Mouse (Mus musculus) embryo, embryonic 9.5 days (tissue): ENCODE results near the gene Ntn3.

Experiments
- DNase-seq: peaks from one replicate; pipeline ENCODE4 v3.0.0-alpha.2; 2017; ENCODE audit errors: extremely low spot score

Ntn3 gene

DNA sequence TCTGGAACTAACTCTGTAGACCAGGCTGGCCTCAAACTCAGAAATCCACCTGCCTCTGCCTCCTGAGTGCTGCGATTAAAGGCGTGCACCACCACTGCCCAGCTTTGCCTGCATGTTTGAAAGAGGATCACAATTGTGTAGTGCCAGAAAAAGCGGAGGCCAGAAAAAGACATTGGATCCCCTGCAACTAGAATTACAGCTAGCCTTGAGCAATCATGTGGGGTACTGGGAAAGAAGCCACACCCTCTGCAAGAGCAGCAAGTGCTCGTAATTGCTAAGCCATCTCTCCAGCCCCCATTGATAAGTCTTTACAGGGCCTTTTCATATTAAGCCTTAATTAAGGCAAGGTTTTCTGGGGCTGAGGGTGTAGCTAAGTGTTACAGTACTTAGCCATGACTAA is 17.9 kb downstream of the Ntn3 start:
- DNase-seq, result no peak

DNA sequence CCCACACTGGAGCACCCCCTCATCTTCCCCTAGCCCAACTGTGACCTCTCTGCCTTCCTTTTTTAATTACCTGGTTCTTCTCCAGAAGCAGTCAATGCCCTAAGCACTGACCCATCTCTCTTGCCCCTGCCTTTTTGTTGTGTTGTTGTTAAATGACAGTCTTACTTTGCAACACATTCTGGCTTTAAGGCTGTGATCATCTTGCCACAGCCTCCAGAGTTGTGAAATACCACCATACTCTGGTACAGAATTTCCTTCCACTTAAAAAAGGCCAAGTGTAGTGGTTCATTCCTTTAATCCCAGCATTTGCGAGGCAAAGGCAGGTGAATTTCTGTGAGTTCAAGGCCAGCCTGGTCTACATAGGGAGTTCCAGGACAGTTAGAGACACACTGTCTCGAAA is 18.4 kb downstream of the Ntn3 start:
- DNase-seq, result no peak

DNA sequence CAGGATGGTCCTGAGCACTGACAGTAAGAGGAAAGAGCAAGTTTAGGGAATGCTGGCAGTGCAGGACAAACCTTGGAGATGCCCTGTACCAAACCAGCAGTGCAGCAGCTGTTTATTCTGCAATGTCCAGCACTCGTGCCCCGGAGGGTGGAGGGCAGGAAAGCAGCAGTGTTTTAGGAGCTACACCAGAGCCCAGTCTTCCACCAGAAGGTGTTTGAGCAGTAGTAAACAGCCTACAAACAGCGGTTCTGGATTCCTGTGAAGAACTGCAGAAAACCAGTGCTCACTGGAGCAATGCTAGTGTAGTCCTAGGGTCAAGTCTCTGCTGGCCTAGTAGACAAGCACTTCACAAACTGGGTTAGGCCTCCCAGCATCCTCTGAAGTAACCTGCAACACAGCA is 35.1 kb downstream of the Ntn3 start:
- no peak for DNase-seq

DNA sequence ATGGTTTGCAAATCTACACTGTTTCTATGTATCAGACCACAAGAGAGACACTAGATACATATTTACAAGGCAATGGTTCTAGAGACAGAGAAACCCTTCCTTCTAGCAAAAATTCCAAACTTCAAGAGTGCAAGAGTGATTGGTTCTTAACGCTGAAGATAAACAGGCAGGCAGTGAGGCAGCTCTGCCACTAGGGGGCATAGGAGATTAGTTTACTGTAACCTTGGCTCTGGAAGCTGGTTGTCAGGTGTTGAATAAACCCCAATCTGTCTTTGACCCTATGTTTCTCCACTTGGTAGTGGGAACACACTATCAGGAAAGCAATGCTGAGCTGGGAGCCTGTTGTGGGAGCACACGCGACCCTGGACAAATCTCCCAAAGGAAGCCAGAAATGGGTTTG is 35.9 kb downstream of the Ntn3 start:
- DNase-seq, result peak; percentile 67

DNA sequence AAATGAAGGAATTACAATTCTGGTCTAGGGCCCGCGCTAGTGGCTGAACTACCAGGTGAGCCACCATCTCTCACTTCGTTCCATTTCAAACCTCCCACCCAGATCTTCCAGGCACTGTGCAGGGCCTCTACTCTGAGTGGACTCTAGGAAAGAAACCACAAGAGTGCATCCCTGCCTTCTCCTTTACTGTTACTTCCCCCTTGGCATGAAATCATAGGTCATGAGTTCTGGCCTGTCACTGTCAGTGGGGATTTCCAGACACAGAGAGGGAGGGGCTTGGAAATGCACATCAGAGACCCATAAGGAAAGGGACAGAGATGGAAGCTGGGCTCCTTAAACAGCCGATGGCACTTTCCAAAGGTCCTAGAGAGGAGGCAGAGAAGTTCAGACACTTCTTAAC is 37.6 kb downstream of the Ntn3 start:
- DNase-seq, result no peak

DNA sequence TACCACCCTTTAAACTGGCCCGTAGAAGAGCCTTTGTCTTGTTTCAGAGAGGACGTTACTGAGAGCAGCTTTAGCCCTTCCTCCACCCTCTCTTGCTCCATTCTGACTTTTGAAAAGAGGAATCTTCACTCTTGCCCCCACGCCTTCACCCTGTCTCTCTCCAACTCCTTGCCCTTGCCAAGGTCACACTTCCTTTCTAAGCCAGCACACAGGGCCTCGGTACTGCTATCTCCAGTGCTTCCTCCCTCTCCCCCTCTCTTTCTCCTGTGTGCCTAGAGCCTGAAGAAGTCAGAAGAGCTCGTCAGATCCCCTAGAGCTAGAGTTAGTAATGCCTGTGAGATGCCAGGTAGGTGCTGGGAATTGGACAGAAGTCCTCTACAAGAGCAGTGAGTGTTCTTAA is 38.6 kb downstream of the Ntn3 start:
- DNase-seq, result no peak

DNA sequence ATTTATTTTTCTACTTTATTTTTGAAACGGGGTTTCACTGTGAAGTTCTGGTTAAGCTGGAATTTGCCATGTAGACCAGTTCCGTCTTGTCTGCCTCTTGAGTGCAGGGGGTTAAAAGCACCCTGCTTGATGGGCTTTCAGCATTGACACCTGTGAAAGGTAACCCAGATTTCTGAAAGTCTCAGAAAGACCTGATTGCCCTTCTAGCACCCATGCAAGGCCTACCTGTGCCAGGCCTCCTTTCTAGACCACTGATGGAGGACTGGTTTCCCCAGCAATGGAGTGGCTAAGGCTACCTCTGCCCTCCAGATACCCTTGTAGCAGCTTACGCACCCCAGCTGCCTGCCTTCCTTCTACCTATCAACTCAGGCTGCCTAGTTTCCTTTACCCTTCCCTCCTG is 39.2 kb downstream of the Ntn3 start:
- no peak for DNase-seq

DNA sequence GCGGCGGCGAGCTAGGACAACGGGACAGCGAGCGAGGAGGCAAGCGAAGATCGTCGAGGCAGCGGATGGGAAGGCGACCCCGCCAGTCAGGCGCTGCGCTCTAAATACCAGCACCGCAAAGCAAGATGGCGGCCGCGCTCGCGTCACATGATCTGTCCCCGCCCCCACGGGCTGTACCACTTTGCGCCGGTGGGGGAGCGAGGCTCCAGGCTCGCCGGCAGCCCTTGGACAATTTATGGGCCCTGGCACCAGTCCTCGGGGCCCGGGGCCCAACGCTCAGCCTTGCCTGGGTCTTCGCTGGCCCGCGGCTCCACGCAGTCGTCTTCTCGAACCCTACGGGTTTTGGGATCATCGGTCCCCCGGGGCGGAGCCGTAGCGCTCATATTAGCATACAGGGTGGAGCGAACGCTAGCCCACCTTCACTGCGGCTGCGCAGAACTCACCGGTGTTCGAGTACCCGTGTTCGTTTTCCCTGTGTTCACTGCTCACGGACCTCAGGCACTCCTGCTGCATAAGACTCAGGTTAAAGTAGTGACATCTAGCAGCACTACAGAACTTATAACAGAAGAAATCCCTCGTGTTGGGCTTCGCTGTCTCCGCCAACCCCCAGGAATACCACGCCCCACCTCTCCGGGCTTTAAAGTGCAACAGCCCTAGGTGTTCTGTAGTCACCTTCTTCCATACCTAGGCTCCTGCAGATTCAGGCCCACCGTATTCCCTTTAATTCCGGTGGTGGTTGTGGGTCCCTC is 39.8 kb downstream of the Ntn3 start, which contains the start of gene Atp6v0c:
TSS of gene Atp6v0c (minus strand) at position 386 of the 749 bp plus-strand sequence.
- DNase-seq, result peak; percentile 94

DNA sequence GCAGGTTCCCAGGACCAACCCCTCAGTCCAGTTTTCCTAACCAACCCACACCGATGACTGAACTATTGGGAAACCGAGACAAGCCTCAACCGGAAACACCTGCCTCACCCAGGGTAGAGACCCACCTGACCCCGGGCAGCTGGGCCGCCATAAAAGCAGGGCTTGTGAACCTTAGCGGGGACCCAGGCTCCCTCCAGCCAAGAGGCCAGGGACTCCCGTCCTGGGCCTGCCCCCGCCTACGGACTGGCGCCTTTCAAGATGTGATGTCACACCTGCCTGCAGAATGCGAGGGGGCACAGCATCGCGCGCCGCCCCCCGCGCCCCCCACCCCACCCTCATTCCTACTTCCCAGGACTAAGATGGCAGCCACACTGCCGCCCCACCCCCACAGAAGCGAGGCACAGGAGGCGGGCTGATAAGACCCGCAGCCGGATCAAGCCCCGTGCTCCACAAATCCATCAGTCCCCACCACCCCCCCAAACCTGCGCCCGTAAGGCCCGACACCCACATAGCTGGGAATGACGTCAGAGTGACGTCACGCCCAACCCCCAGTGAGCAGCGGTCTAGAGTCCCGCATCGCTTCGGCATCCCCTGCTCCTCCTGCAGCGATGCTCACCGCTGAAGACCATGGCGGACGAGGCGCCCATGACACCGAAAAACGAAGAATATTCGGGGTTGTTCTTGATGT is 40.6 kb downstream of the Ntn3 start:
- peak; percentile 72 for DNase-seq

DNA sequence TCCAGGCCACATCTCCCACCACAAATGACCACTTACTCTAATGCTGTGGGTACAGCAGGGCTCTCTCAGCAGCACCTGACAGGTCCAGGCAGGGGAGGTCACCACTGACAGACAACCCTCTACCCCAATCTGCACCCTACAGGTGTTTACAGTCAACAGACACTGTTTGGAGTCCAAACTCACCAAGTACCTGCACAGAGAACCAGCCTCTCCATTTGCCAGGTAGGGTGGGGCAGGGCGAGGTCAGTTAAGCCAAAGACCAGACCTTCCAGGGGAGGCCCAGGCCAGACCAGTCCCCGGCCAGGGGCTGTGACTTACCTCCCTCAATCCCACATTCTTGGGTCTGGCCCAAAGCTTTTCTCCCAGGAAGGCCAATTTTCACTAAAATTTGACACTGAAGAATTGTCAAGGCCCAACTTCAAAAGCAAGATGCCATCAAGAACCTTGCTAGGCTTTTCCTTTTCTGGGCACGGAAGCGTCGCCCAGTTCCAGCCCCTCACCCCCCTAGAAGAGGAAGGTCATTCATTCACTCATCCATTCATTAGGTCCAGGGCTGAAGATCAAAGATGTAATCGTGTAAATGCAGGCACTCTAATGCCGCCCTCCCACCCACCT is 41.3 kb downstream of the Ntn3 start:
- no peak for DNase-seq

DNA sequence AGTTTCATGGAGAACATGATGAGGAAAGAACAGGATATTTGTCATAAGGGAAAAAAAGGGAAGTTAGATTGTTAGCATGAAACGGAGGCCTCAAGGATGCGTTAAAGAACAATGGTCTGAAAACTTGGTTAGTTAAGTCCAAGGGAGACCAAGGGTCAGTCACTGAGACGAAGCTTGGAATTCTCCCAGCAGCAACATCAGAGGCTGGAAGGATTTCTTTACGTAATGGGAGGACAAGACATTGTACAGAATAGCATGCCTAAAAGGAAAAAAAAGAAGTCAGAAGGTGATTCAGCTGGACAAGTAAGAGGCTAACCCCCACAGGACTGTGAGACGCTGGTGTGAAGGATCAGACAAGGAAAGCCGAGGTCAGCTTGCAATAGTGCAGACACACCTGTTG is 42.2 kb downstream of the Ntn3 start:
- no peak for DNase-seq

DNA sequence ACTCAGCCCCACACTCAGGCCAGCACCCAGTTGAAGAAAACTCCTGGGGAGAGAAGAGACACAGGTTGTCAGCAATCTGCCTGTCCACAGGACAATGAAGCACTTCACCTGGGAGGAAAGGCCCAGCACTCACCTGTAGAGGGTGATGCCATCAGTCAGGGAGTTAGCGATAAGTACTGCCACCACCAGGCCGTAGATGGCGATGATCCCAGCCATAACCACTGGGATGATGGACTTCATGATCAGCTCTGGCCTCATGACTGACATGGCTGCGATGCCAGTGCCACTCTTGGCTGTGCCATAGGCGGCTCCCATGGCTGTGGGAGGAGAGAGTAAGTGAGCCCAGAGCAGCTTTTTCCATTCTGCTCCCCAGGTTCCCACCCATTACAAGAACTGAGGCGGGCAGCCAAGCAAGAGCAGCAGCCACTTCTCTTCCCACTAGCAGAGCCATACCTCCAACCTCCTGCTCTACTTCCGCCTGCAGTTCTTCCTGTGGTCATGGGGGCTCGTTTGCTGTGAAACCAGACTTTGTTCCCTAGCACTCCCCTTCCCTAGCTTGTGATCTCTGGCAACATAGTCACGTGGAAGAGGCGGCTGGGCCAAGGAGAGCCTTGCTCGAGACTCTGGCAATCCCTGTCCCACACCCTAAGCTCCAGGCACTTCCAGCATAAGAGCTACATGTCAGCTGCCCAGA is 44.6 kb downstream of the Ntn3 start:
- DNase-seq, result no peak

DNA sequence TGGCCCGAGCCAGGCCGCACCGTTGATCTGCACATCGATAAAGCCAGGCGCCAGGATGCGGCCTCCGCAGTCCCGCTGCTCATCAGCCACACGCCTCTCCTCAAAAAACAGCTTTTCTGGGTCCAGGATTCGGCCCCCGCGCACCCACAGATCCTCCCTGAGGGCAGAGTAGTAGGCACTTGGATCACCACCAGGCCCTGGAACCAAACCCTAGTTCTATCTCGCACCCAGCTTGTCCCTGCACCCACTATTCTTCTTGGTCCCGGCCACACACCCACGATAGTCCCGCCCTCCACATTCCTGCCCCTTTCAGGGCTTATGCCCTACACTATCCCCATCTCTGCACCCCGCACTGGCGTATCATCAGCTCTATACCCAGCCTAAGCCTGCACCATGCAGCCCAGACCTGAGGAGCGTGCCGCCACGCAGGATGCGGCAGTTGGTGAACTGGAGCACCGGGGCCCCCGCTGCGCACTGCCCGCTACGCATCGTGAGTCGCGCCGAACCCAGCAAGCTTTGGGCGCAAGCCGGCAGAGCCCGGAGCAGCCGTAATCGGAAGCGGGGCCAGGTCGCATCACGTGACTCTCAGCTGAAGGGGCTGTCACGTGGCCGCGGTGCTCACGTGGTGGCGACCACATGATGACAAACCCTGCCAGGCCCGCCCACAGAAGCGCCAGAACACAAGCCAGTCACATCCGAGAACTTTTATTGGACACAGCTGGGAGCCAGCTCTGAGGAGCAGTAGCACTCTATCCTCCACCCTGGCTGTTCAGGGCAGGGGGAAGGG is 46.0 kb downstream of the Ntn3 start, which contains the start of gene Amdhd2:
TSS of gene Amdhd2 (minus strand) at position 591 of the 787 bp plus-strand sequence.
- DNase-seq, result peak; percentile 95

DNA sequence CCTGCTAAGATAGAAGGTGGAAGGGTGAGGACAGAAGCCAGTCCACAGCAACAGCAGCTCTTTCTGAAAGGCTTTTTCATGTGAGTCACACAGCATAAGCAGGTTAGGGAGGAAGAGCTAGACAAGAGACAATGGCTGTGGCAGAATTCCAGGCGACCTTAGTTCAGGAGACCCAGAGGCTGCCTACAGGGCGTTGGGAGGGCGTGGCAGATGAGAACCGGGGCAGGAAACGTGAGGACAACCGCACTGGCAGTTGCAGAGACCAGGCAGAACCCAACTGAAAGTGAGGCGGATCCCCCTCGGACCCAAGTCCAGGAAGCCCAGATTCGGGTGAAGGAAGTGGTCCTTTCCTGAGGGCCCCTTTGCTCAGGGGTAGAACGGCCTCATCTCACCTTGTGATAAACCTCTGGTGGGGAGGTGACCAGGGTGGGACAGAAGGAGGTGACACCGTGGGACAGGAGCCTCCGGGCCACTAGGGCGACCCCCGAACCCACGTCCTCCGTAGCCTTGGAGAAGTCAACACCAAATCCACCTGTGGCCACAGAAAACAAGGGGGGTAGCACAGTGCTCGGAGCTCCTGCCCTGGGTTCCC is 46.7 kb downstream of the Ntn3 start:
- no peak for DNase-seq

DNA sequence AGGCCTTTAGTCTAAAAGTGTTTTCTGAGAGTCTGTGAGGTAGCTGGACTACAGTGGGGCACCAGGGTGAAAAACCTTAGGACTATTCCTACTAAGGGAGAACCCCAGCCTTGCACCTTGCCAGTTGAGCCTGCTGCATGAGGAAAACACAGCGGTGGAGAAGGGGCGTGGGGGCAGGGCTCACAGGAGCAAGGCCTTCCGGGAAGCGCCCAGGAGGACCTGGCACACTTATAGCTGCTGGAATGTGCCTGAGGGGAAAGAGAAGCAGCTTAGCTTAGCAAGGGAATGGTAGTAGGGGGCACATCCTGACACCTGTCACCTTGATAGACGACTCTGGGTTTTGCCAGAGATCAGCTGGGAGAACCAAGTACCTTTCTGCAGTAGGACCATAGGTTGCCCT is 47.9 kb downstream of the Ntn3 start:
- DNase-seq, result no peak

DNA sequence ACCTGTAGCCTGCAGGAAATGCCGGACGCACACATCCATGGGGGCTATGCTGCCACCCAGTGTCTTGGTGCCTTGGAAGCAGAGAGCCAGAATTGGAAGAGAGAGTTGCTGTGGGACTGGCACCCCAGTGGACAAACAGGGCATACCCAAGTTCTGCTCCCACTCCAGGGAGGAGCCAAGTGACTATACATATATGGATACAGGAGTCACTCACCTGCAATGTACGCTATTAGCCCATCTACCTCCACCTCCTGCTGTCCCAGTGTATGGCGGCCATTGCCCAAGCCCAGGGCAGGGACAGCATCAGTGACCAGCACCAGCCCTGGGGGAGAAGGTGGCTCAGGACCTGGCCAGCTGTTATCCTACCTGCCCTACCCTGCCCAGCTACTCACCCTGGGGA is 51.8 kb downstream of the Ntn3 start:
- no peak for DNase-seq

DNA sequence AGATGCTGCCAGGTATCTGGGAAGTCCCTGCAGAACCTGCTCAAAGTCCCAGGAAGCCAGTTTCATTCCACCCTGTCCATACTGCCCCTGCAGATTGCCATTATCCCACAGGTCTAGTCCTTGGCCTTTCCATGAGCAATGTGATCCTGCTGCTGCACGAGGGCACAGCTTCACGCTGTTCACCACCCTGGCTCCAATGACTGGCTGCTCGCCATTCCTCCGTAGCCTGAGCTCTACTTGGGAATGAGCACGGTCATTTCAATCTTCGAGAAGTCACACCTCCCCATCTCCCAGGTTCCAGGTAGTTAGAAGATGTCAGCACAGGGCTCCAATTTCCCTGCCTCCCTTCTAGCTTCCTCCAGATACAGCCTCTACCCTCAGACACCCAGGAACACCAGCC is 52.2 kb downstream of the Ntn3 start:
- DNase-seq, result no peak

DNA sequence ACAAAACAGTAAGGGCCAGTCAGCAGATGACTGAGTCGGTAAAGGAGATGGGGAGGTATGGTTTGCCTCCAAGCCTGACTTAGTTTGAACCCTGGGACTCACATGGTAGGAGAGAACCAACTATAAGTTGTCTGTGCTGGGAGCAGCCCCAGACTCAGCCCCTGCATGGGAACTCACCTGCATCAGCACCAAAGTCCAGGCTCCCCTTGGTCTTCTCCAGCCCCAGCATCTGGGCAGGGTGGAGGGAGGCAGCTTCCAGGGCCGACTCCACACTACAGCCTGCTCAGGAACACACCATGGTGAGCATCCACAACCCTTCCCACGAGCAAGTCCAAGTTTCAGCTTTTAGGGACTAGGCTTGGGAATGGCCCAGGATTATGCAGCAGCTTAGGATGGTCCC is 52.9 kb downstream of the Ntn3 start:
- DNase-seq, result no peak

DNA sequence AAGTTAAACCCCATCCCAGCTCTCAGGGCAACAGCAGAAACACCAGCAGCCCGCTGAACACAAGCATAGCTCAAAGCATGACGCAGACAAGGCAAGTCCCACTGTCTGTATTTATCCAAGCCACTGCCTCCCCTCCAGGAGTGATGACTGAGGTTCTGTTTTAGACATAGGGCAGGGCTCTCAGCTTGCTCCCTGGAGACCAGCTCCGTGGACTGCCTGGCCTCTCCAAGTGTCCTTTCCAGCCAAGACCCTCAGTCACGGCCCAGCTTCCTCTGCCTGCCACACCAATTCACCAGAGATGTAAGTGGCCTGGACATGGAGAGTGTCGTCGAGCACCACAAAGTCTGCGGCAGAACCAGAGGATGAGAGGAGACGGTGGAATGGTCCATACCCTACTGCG is 53.6 kb downstream of the Ntn3 start:
- DNase-seq, result no peak

DNA sequence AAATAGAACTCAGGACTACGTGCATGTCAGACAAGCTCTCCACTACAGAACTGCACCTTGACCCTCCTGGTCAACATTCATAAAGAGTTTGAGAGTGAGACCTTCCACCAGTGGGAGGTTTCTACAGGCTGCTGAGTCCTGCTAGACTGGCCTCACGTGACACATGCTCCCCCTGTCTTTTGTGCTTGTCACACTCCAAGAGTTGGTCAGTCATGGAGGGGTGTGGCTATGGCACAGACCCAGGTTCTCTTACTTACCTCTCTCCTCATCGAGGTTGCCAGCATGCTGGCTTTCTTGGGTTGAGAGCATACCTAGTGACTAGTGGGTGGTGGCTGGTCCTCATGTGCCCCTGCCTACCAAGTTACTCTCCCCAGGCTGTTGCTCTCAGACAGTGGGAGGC is 54.9 kb downstream of the Ntn3 start:
- DNase-seq, result no peak
